7 mouse cellular contexts compared by ENCODE assay signal in genomic region chr11:21091067-21091427, GRCm38 (mm10). TPM values are rescaled to one million over a fixed set of nuclear protein-coding genes. Genes with fewer than 3 reads are reported as not detected.
A peak's percentile ranks its signal among the peaks of the same experiment; 100 is the strongest.
DNase-seq lines count a peak whose midpoint lies in the region; ATAC-seq lines count a peak whose summit lies in the region.

Peli1 (plus strand) TSS chr11:21091291.

- no peaks in the 10 kb centered on the region for H3K9me3 ChIP-seq in embryonic facial prominence, embryonic 11.5 days (replicated peaks; ENCODE audit: control insufficient read depth, low read length)
- H3K9me3 ChIP-seq in limb, embryonic 10.5 days (replicated peaks) = no peaks in the 10 kb centered on the region
- H3K9me3 ChIP-seq in midbrain, embryonic 13.5 days = no peaks in the 10 kb centered on the region

- peak; percentile 98 for DNase-seq in adrenal gland, postnatal 14 days
- DNase-seq in embryonic facial prominence, embryonic 11.5 days (ENCODE audit: low spot score) = peak; percentile 97
- peak; percentile 99 for DNase-seq in kidney, adult 11 months
- DNase-seq in limb, embryonic 10.5 days (ENCODE audit: low spot score) = peak; percentile 96
- peak; percentile 88 for DNase-seq in spleen, adult 12 weeks (ENCODE audit: low spot score)

- peak within 1 kb of the TSS; percentile 99 for H3K9ac ChIP-seq in embryonic facial prominence, embryonic 11.5 days (replicated peaks; ENCODE audit: low read length)
- H3K9ac ChIP-seq in midbrain, embryonic 13.5 days (replicated peaks) = peak within 1 kb of the TSS; percentile 99

- peak within 1 kb of the TSS; percentile 41 for H3K4me2 ChIP-seq in embryonic facial prominence, embryonic 11.5 days (ENCODE audit: low read depth, low read length)
- H3K4me2 ChIP-seq in midbrain, embryonic 13.5 days (replicated peaks) = peak within 1 kb of the TSS; percentile 72

- no peaks in the 10 kb centered on the region for H3K4me1 ChIP-seq in embryonic facial prominence, embryonic 11.5 days (ENCODE audit: control insufficient read depth, insufficient read depth, low read length)
- H3K4me1 ChIP-seq in limb, embryonic 10.5 days = peaks cover 19% of the 10 kb centered on the region
- peaks cover 21% of the 10 kb centered on the region for H3K4me1 ChIP-seq in midbrain, embryonic 13.5 days (replicated peaks)

- H3K36me3 ChIP-seq in embryonic facial prominence, embryonic 11.5 days (replicated peaks; ENCODE audit: control insufficient read depth, insufficient read depth, low read depth, low read length) = no peaks in the 10 kb centered on the region
- H3K36me3 ChIP-seq in limb, embryonic 10.5 days = peaks cover 5% of the 10 kb centered on the region; the same call in 1 of the 2 replicates
- no peaks in the 10 kb centered on the region for H3K36me3 ChIP-seq in midbrain, embryonic 13.5 days

- peak within 1 kb of the TSS; percentile 100 for H3K27ac ChIP-seq in embryonic facial prominence, embryonic 11.5 days (replicated peaks; ENCODE audit: low read depth, low read length)
- peak within 1 kb of the TSS; percentile 99 for H3K27ac ChIP-seq in limb, embryonic 10.5 days
- H3K27ac ChIP-seq in midbrain, embryonic 13.5 days = peak within 1 kb of the TSS; percentile 100

- ATAC-seq in embryonic facial prominence, embryonic 11.5 days (replicated peaks; ENCODE audit: insufficient number of reproducible peaks, low FRiP score, low TSS enrichment, low read depth) = peak; percentile 100
- ATAC-seq in granulocyte monocyte progenitor cell, adult 5-6 weeks (replicated peaks; ENCODE audit: poor library complexity, severe bottlenecking) = peak; percentile 90
- peak; percentile 99 for ATAC-seq in midbrain, embryonic 13.5 days

- H3K27me3 ChIP-seq in embryonic facial prominence, embryonic 11.5 days (ENCODE audit: control insufficient read depth, insufficient read depth, low read length) = no peaks in the 10 kb centered on the region
- H3K27me3 ChIP-seq in limb, embryonic 10.5 days (ENCODE audit: low read depth, poor library complexity, severe bottlenecking) = no peaks in the 10 kb centered on the region
- no peaks in the 10 kb centered on the region for H3K27me3 ChIP-seq in midbrain, embryonic 13.5 days

- H3K4me3 ChIP-seq in embryonic facial prominence, embryonic 11.5 days (ENCODE audit: low read depth, low read length) = peak within 1 kb of the TSS; percentile 93
- H3K4me3 ChIP-seq in limb, embryonic 10.5 days = peak within 1 kb of the TSS; percentile 92
- H3K4me3 ChIP-seq in midbrain, embryonic 13.5 days (replicated peaks) = peak within 1 kb of the TSS; percentile 90

- 0% methylated on average over 24 of the region's 24 CpGs for WGBS in embryonic facial prominence, embryonic 11.5 days
- WGBS in limb, embryonic 10.5 days = 0% methylated on average over 24 of the region's 24 CpGs
- WGBS in midbrain, embryonic 13.5 days = 1% methylated on average over 24 of the region's 24 CpGs

RNA-seq across cellular contexts. Expression of gene Peli1, which starts in this region (rescaled TPM):
- 18.4 and 27.2 TPM in 2 replicates for total RNA-seq in adrenal gland, postnatal 14 days (2021)
- polyA plus RNA-seq in embryonic facial prominence, embryonic 11.5 days (2014; fragmentation: Nextera tagmentation; extraction: Ambion mirVana) = 81.2 and 86.9 TPM in 2 replicates
- 15.9 and 16.8 TPM in 2 replicates for total RNA-seq in granulocyte monocyte progenitor cell, adult 5-6 weeks (2014; fragmentation: Nextera tagmentation)
- total RNA-seq in granulocyte monocyte progenitor cell, adult 5-6 weeks (2017) = 11.3 and 16.8 TPM in 2 replicates
- polyA plus RNA-seq in limb, embryonic 10.5 days (2016; fragmentation: Nextera tagmentation; extraction: Ambion mirVana) = 59.0 and 64.3 TPM in 2 replicates
- polyA plus RNA-seq in midbrain, embryonic 13.5 days (2015; fragmentation: Nextera tagmentation; extraction: Ambion mirVana) = 92.6 and 102 TPM in 2 replicates

Comparison
In these comparisons a context has a peak if more than half of its experiments do, and no peak if none do; other contexts are left out.
1. Peak in every context shown above with its lines: DNase-seq, ATAC-seq, H3K4me3 ChIP-seq and H3K27ac ChIP-seq.